Mouse (Mus musculus) MEL (cell line): ENCODE measurements at regions not wholly inside any gene's neighbourhood (a gene's known extent, or its start where the extent isn't known, plus 50 kb on each side); places are given as distances from the start of the nearest gene placed in this dataset.

Source experiments
- DNase-seq: peaks from one replicate; pipeline ENCODE4 v3.0.0; 2011; ENCODE audit warnings: low read depth, low spot score
- H3K27ac ChIP-seq: 2 replicates; pipeline ENCODE4 v1.5.1; 2012; ENCODE audit warnings: low read depth, mild to moderate bottlenecking, control low read depth, low read length, moderate library complexity; ENCODE audit not compliant: control insufficient read depth
- H3K27me3 ChIP-seq, 2 experiments: fragments of 150-350 bp in 1 of 2; sonication (generic) in 1 of 2; 2 replicates each; pipeline ENCODE4 v1.6.1; 2012; ENCODE audit warnings: low read length in 2 of 2, mild to moderate bottlenecking in 2 of 2, improper control_type of control experiment in 1 of 2, moderate library complexity in 1 of 2; ENCODE audit not compliant: insufficient read depth in 2 of 2, control insufficient read depth in 1 of 2
- H3K36me3 ChIP-seq, 2 experiments: 2 replicates each; pipeline ENCODE4 v1.6.1; 2012 to 2014; ENCODE audit warnings: low read length in 2 of 2, improper control_type of control experiment in 1 of 2, inconsistent platforms in 1 of 2, mild to moderate bottlenecking in 1 of 2; ENCODE audit not compliant: insufficient read depth in 2 of 2, control insufficient read depth in 1 of 2
- H3K4me1 ChIP-seq, 2 experiments: fragments of 150-350 bp in 1 of 2; sonication (generic) in 1 of 2; 2 replicates each; pipeline ENCODE4 v1.6.1; 2012; ENCODE audit warnings: low read length in 2 of 2, improper control_type of control experiment in 1 of 2, mild to moderate bottlenecking in 1 of 2; ENCODE audit not compliant: insufficient read depth in 2 of 2, control insufficient read depth in 1 of 2
- H3K4me3 ChIP-seq, 2 experiments: fragments of 150-350 bp in 1 of 2; sonication (generic) in 1 of 2; 2 replicates each; pipeline ENCODE4 v1.5.1; 2012; ENCODE audit warnings: low read depth in 2 of 2, low read length in 2 of 2, mild to moderate bottlenecking in 2 of 2, moderate library complexity in 2 of 2, control low read depth in 1 of 2, improper control_type of control experiment in 1 of 2; ENCODE audit not compliant: control insufficient read depth in 1 of 2, insufficient read depth in 1 of 2
- H3K79me2 ChIP-seq: 2 replicates; pipeline ENCODE4 v1.6.1; 2012; ENCODE audit warnings: mild to moderate bottlenecking, low read length, moderate library complexity; ENCODE audit not compliant: control insufficient read depth, poor library complexity, insufficient read depth
- H3K9ac ChIP-seq: 2 replicates; pipeline ENCODE4 v1.6.1; 2012; ENCODE audit warnings: low read depth, mild to moderate bottlenecking, control low read depth, low read length, moderate library complexity; ENCODE audit not compliant: control insufficient read depth, poor library complexity, severe bottlenecking
- H3K9me3 ChIP-seq: fragments of 150-350 bp; sonication (generic); replicated peaks from 2 replicates; pipeline ENCODE4 v1.6.1; 2012; ENCODE audit warnings: mild to moderate bottlenecking, low read length, improper control_type of control experiment, moderate library complexity; ENCODE audit not compliant: insufficient read depth
- CHD2 ChIP-seq: IDR thresholded peaks from 2 replicates; pipeline ENCODE4 v1.6.1; 2011; ENCODE audit warnings: low read length, improper control_type of control experiment
- CTCF ChIP-seq, 3 experiments: IDR thresholded peaks in 2 of 3; conservative IDR thresholded peaks in 1 of 3; 2 replicates each; pipeline ENCODE4 v1.5.1; 2011 to 2012; ENCODE audit warnings: low read length in 3 of 3, low read depth in 2 of 3, mild to moderate bottlenecking in 2 of 3, improper control_type of control experiment in 1 of 3, inconsistent platforms in 1 of 3, mixed read lengths in 1 of 3, moderate library complexity in 1 of 3; ENCODE audit not compliant: control insufficient read depth in 1 of 3, insufficient read depth in 1 of 3, poor library complexity in 1 of 3, severe bottlenecking in 1 of 3
- ELF1 ChIP-seq: IDR thresholded peaks from 2 replicates; pipeline ENCODE4 v1.6.1; 2014; ENCODE audit warnings: low read depth, mild to moderate bottlenecking, inconsistent platforms, low read length, improper control_type of control experiment, moderate library complexity
- ETS1 ChIP-seq: IDR thresholded peaks from 2 replicates; pipeline ENCODE4 v1.6.1; 2012; ENCODE audit warnings: low read depth, mild to moderate bottlenecking, inconsistent platforms, low read length, improper control_type of control experiment, moderate library complexity
- GABPA ChIP-seq: IDR thresholded peaks from 2 replicates; pipeline ENCODE4 v1.6.1; 2012; ENCODE audit warnings: low read depth, mild to moderate bottlenecking, inconsistent platforms, low read length, improper control_type of control experiment, moderate library complexity
- GATA1 ChIP-seq: IDR thresholded peaks from 2 replicates; pipeline ENCODE4 v1.6.1; 2011; ENCODE audit warnings: low read depth, low read length, improper control_type of control experiment
- MAX ChIP-seq: IDR thresholded peaks from 2 replicates; pipeline ENCODE4 v1.6.1; 2011; ENCODE audit warnings: low read length, improper control_type of control experiment
- MAZ ChIP-seq: IDR thresholded peaks from 2 replicates; pipeline ENCODE4 v1.6.1; 2012; ENCODE audit warnings: low read depth, mild to moderate bottlenecking, inconsistent platforms, low read length, improper control_type of control experiment
- MEF2A ChIP-seq: IDR thresholded peaks from 2 replicates; pipeline ENCODE4 v1.6.1; 2014; ENCODE audit warnings: low read depth, mild to moderate bottlenecking, inconsistent platforms, low read length, improper control_type of control experiment; ENCODE audit not compliant: poor library complexity, insufficient replicate concordance, severe bottlenecking; ENCODE audit errors: extremely low read depth
- MXI1 ChIP-seq: IDR thresholded peaks from 2 replicates; pipeline ENCODE4 v1.6.1; 2011; ENCODE audit warnings: mild to moderate bottlenecking, low read depth, low read length, improper control_type of control experiment
- MYC ChIP-seq: IDR thresholded peaks from 2 replicates; pipeline ENCODE4 v1.6.1; 2011; ENCODE audit warnings: low read depth, mild to moderate bottlenecking, low read length, improper control_type of control experiment, moderate library complexity
- NRF1 ChIP-seq: IDR thresholded peaks from 2 replicates; pipeline ENCODE4 v1.6.1; 2014; ENCODE audit warnings: low read depth, mild to moderate bottlenecking, inconsistent platforms, low read length, improper control_type of control experiment, moderate library complexity; ENCODE audit not compliant: poor library complexity, insufficient read depth, severe bottlenecking
- POLR2A ChIP-seq, 2 experiments: IDR thresholded peaks; 2 replicates each; pipeline ENCODE4 v1.6.1; 2011 to 2012; ENCODE audit warnings: low read length in 2 of 2, mild to moderate bottlenecking in 2 of 2, control low read depth in 1 of 2, improper control_type of control experiment in 1 of 2, low read depth in 1 of 2, moderate library complexity in 1 of 2; ENCODE audit not compliant: control insufficient read depth in 1 of 2, insufficient read depth in 1 of 2, poor library complexity in 1 of 2
- POLR2AphosphoS5 ChIP-seq: IDR thresholded peaks from 2 replicates; pipeline ENCODE4 v1.6.1; 2012; ENCODE audit warnings: low read depth, borderline replicate concordance, mild to moderate bottlenecking, inconsistent platforms, low read length, moderate library complexity, mixed read lengths
- RAD21 ChIP-seq: IDR thresholded peaks from 2 replicates; pipeline ENCODE4 v1.6.1; 2011; ENCODE audit warnings: mild to moderate bottlenecking, low read depth, low read length, improper control_type of control experiment
- RCOR1 ChIP-seq: IDR thresholded peaks from 2 replicates; pipeline ENCODE4 v1.6.1; 2012; ENCODE audit warnings: low read depth, mild to moderate bottlenecking, inconsistent platforms, low read length, improper control_type of control experiment
- SMC3 ChIP-seq: IDR thresholded peaks from 2 replicates; pipeline ENCODE4 v1.6.1; 2011; ENCODE audit warnings: low read depth, low read length, improper control_type of control experiment
- TBP ChIP-seq: IDR thresholded peaks from 2 replicates; pipeline ENCODE4 v1.8.0; 2011; ENCODE audit warnings: low read depth, low read length, improper control_type of control experiment
- USF1 ChIP-seq: IDR thresholded peaks from 2 replicates; pipeline ENCODE4 v1.6.1; 2014; ENCODE audit warnings: low read depth, mild to moderate bottlenecking, inconsistent platforms, low read length, improper control_type of control experiment, moderate library complexity
- USF2 ChIP-seq, 2 experiments: IDR thresholded peaks; 2 replicates each; pipeline ENCODE4 v1.6.1; 2011 to 2012; ENCODE audit warnings: improper control_type of control experiment in 2 of 2, low read length in 2 of 2, borderline replicate concordance in 1 of 2, inconsistent platforms in 1 of 2, low read depth in 1 of 2, mild to moderate bottlenecking in 1 of 2; ENCODE audit not compliant: insufficient read depth in 1 of 2
- ZC3H11A ChIP-seq: IDR thresholded peaks from 2 replicates; pipeline ENCODE4 v1.6.1; 2012; ENCODE audit warnings: low read depth, mild to moderate bottlenecking, inconsistent platforms, low read length, improper control_type of control experiment

- H3K9me3 ChIP-seq = no peaks in the 10 kb centered on the region
- H3K4me3 ChIP-seq = no peak overlapping the region
- no peaks in the 10 kb centered on the region for H3K4me1 ChIP-seq
- H3K36me3 ChIP-seq = no peaks in the 10 kb centered on the region
- H3K79me2 ChIP-seq = no peaks in the 10 kb centered on the region
- no peak for DNase-seq
- H3K27me3 ChIP-seq = no peaks in the 10 kb centered on the region
- no peak for TF ChIP-seq POLR2AphosphoS5
- no peak for TF ChIP-seq ETS1
- TF ChIP-seq TBP = no peak
- TF ChIP-seq CHD2 = no peak
- no peak for TF ChIP-seq MAX
- TF ChIP-seq MYC = no peak
- TF ChIP-seq RCOR1 = no peak
- TF ChIP-seq RAD21 = no peak
- no peak for TF ChIP-seq GABPA
- no peak for TF ChIP-seq ELF1
- TF ChIP-seq MXI1 = no peak
- TF ChIP-seq NRF1 = no peak
- TF ChIP-seq ZC3H11A = no peak
- TF ChIP-seq POLR2A (IDR thresholded peaks at IDR 0.05; ENCODE audit: control insufficient read depth in 1 of 2, insufficient read depth in 1 of 2, low read depth in 1 of 2, low read length in 2 of 2, poor library complexity in 1 of 2) = no peak
- no peak for TF ChIP-seq USF1
- TF ChIP-seq CTCF (IDR thresholded peaks at IDR 0.05 in 2 of 3, conservative IDR thresholded peaks at IDR 0.05 in 1 of 3; ENCODE audit: control insufficient read depth in 1 of 3, insufficient read depth in 1 of 3, low read depth in 2 of 3, low read length in 3 of 3, poor library complexity in 1 of 3, severe bottlenecking in 1 of 3) = no peak
- H3K27ac ChIP-seq = no peak overlapping the region
- H3K9ac ChIP-seq = no peak overlapping the region
Observed at GRCm38 (mm10) chr4:92827831-92828230, 507.5 kb downstream of the Tusc1 start.

- Histone ChIP-seq H3K4me1 (no peaks in the 10 kb centered on the region), H3K27ac (no peak overlapping the region), H3K9ac (no peak overlapping the region), H3K27me3 (no peaks in the 10 kb centered on the region), H3K36me3 (no peaks in the 10 kb centered on the region), H3K9me3 (no peaks in the 10 kb centered on the region), H3K4me3 (no peak overlapping the region), H3K79me2 (no peaks in the 10 kb centered on the region)
- TF ChIP-seq MAZ = no peak
- DNase-seq = no peak
Observed at GRCm38 (mm10) chr4:92827405-92827804, 507.9 kb downstream of the Tusc1 start.

GRCm38 (mm10) chr4:92826981-92827380 is 508.3 kb downstream of the Tusc1 start:
- no peaks in the 10 kb centered on the region for H3K79me2 ChIP-seq
- H3K27ac ChIP-seq = no peak overlapping the region
- no peak for DNase-seq
- H3K9ac ChIP-seq = no peak overlapping the region
- H3K9me3 ChIP-seq = no peaks in the 10 kb centered on the region
- no peak overlapping the region for H3K4me3 ChIP-seq
- no peaks in the 10 kb centered on the region for H3K4me1 ChIP-seq
- no peaks in the 10 kb centered on the region for H3K27me3 ChIP-seq
- no peak for TF ChIP-seq SMC3
- TF ChIP-seq GATA1 = no peak
- no peak for TF ChIP-seq TBP
- TF ChIP-seq MEF2A = no peak
- no peak for TF ChIP-seq POLR2AphosphoS5
- no peak for TF ChIP-seq USF2 (IDR thresholded peaks at IDR 0.05; ENCODE audit: borderline replicate concordance in 1 of 2, insufficient read depth in 1 of 2, low read depth in 1 of 2, low read length in 2 of 2)
- no peaks in the 10 kb centered on the region for H3K36me3 ChIP-seq
